Mouse (Mus musculus) heart, embryonic 11.5 days (tissue): Measurements from ENCODE around the gene Tmem209. TPM values are rescaled to one million over a fixed set of nuclear protein-coding genes. Genes with fewer than 3 reads are reported as not detected.

Experiments used
- ATAC-seq: fragments of 200-750 bp; cut with Nextera tagmentation; replicated peaks from 2 replicates; pipeline ENCODE4 v1.8.0; 2017; ENCODE audit warnings: moderate library complexity; ENCODE audit not compliant: insufficient number of reproducible peaks, low FRiP score, low TSS enrichment
- H3K27ac ChIP-seq: fragments of 300-500 bp; sonication (generic); 2 replicates; pipeline ENCODE4 v1.5.1; 2014; ENCODE audit warnings: mild to moderate bottlenecking, low read depth, low read length
- H3K27me3 ChIP-seq: fragments of 300-500 bp; sonication (generic); 2 replicates; pipeline ENCODE4 v1.6.1; 2014; ENCODE audit warnings: mild to moderate bottlenecking, low read length, mixed read lengths; ENCODE audit not compliant: control insufficient read depth, insufficient read depth
- H3K36me3 ChIP-seq: fragments of 300-500 bp; sonication (generic); 2 replicates; pipeline ENCODE4 v1.6.1; 2014; ENCODE audit warnings: mild to moderate bottlenecking, low read length, moderate library complexity, mixed read lengths; ENCODE audit not compliant: control insufficient read depth, insufficient read depth
- H3K4me1 ChIP-seq: fragments of 300-500 bp; sonication (generic); 2 replicates; pipeline ENCODE4 v1.6.1; 2014; ENCODE audit warnings: low read length; ENCODE audit not compliant: control insufficient read depth, insufficient read depth
- H3K4me2 ChIP-seq: fragments of 300-500 bp; sonication (generic); 2 replicates; pipeline ENCODE4 v1.6.1; 2014; ENCODE audit warnings: mild to moderate bottlenecking, moderate library complexity
- H3K4me3 ChIP-seq: fragments of 300-500 bp; sonication (generic); 2 replicates; pipeline ENCODE4 v1.5.1; 2014; ENCODE audit warnings: low read depth, low read length
- H3K9ac ChIP-seq: fragments of 300-500 bp; sonication (generic); 2 replicates; pipeline ENCODE4 v1.6.1; 2014; ENCODE audit warnings: mild to moderate bottlenecking, low read depth, low read length, moderate library complexity
- H3K9me3 ChIP-seq: fragments of 300-500 bp; sonication (generic); replicated peaks from 2 replicates; pipeline ENCODE4 v1.6.1; 2016; ENCODE audit warnings: low read length; ENCODE audit not compliant: control insufficient read depth
- WGBS: fragments of 180-500 bp; shearing (Covaris S2); extraction: QIAGEN DNeasy Blood & Tissue Kit; methylation state at CpG from one replicate; pipeline ENCODE4 v1.1.7; 2014; ENCODE audit not compliant: insufficient replicate concordance; 5-methylcytosine and 5-hydroxymethylcytosine counted together
- polyA plus RNA-seq: library from polyadenylated mRNA; unstranded; fragments of >200 nt; fragmentation: Nextera tagmentation; extraction: Ambion mirVana; gene quantifications from 2 replicates; pipeline ENCODE4 v1.2.1, GENCODE M21; 2014

Tmem209 gene
- polyA plus RNA-seq, 1 experiment from 2014 or later: 29.3 TPM

GRCm38 (mm10) chr6:30542277-30542676 lies 32.7 kb upstream of the Tmem209 start:
- 6% methylated on average over 6 of the region's 6 CpGs for WGBS
- H3K4me3 ChIP-seq: no peak overlapping the region
- H3K4me2 ChIP-seq: no peak overlapping the region
- peak overlapping the region; percentile 79 for H3K27ac ChIP-seq
- peak; percentile 61; the same call in 1 of the 2 replicates for ATAC-seq
- peaks cover 49% of the 10 kb centered on the region for H3K4me1 ChIP-seq
- no peaks in the 10 kb centered on the region for H3K36me3 ChIP-seq
- no peaks in the 10 kb centered on the region for H3K9me3 ChIP-seq
- H3K9ac ChIP-seq: 0 out of 2 replicates have a peak overlapping the region, but pooled peaks have one; percentile 3
- H3K27me3 ChIP-seq: no peaks in the 10 kb centered on the region

DNA sequence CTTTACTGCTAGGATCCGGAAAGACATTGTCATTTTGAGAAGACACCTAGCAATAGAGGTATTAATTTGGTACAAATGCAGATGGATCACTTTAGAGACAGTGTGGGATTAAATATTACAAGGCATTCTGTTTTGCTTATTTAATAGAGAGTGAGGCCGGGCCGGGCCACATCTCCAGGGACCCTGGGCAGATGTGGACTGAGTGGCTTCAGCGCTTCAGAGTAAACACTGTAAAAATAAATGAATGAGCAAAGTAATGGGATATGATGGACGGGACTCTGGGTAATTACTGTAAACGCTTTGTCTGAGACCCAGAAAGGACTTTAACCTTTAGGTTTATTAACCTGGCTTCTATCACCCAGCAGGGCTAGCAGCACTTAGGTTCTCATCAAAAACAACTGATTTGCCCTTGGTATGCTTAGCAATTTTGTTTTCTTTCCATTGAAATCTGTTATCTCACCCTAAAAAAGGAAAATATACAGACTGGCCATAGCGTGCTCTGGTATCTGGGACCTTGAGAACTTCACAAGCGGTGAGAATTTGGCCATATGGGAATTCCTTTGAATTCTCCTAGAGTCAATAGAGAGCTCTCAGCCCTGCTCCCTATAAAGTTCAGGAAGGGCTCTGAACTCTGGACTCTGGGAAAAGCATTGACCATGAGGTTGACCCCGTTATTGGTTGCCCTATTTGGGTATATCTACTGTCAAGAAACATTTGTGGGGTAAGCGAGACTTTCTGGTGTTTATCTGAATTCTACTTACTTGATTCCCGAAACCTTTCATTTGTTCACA lies 31.6 kb upstream of the Tmem209 start, which contains the start of gene Cpa2:
Gene Cpa2 (plus strand): TSS at position 574 of the 791 bp plus-strand sequence.
- H3K36me3 ChIP-seq: no peaks in the 10 kb centered on the region
- no peak for ATAC-seq

GRCm38 (mm10) chr6:30538800-30539199 lies 29.2 kb upstream of the Tmem209 start:
- Histone ChIP-seq H3K4me3 (no peak overlapping the region), H3K27me3 (no peaks in the 10 kb centered on the region), H3K27ac (peak overlapping the region; percentile 16; the same call in 1 of the 2 replicates), H3K9ac (no peak overlapping the region), H3K4me1 (peaks cover 20% of the 10 kb centered on the region), H3K36me3 (no peaks in the 10 kb centered on the region), H3K4me2 (no peak overlapping the region), H3K9me3 (no peaks in the 10 kb centered on the region)
- 67% methylated on average over 5 of the region's 5 CpGs for WGBS
- ATAC-seq: no peak

More for the DNA sequence above, 31.6 kb upstream of the Tmem209 start, which contains the start of gene Cpa2:
- Histone ChIP-seq H3K9me3 (no peaks in the 10 kb centered on the region), H3K9ac (0 out of 2 replicates have a peak within 1 kb of the TSS, but pooled peaks have one; percentile 3), H3K4me1 (peaks cover 41% of the 10 kb centered on the region), H3K4me2 (no peak within 1 kb of the TSS), H3K27me3 (no peaks in the 10 kb centered on the region), H3K27ac (peak within 1 kb of the TSS; percentile 79), H3K4me3 (no peak within 1 kb of the TSS)
- 54% methylated on average over 11 of the region's 11 CpGs for WGBS

DNA sequence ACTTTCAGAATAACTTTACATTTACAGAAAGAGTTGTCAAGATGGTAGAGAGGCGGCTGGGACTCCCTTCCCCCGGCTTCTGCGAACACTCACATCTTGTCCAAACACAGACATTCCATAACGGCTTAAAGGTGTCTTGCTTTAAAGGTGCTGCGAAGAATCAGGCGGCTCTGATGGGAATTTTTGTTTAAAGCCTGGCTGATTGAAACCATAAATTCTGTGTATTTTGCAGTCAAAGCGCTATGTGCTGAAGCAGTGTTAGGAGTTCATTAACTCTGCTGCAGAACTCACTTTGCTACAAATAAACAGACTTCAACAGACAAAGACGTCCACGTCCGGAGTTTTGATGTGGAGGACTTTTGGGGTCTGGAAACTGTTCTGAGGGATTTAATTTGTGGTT lies 28.7 kb upstream of the Tmem209 start:
- no peak overlapping the region for H3K9ac ChIP-seq
- no peak overlapping the region for H3K4me2 ChIP-seq
- no peak for ATAC-seq
- no peaks in the 10 kb centered on the region for H3K9me3 ChIP-seq
- H3K36me3 ChIP-seq: no peaks in the 10 kb centered on the region
- H3K27ac ChIP-seq: peak overlapping the region; percentile 16; the same call in 1 of the 2 replicates
- WGBS: 52% methylated on average over 10 of the region's 10 CpGs
- H3K4me1 ChIP-seq: peaks cover 15% of the 10 kb centered on the region
- no peaks in the 10 kb centered on the region for H3K27me3 ChIP-seq
- H3K4me3 ChIP-seq: no peak overlapping the region

DNA sequence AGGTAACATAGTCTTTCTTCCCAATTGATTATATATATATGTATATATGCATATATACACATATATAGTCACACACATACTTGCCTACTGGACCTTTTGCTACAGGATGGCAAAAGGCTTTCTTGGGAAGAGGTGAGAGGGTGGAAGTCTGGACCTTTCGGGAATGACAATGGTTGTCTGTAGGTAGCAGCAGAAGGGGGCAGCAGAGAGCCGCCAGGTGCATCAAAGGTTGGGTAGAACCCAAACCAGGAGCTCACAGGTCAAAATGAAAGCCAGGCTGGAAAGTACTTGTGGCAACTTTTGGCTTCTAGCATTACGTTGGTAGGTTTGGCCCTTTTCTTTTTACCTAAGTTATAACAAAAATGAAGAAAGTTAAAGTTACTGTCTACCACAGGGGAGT lies 25.8 kb upstream of the Tmem209 start:
- no peaks in the 10 kb centered on the region for H3K36me3 ChIP-seq
- H3K9ac ChIP-seq: no peak overlapping the region
- H3K27ac ChIP-seq: no peak overlapping the region
- H3K27me3 ChIP-seq: no peaks in the 10 kb centered on the region
- no peak overlapping the region for H3K4me3 ChIP-seq
- H3K4me1 ChIP-seq: no peaks in the 10 kb centered on the region
- no peak overlapping the region for H3K4me2 ChIP-seq
- ATAC-seq: no peak
- H3K9me3 ChIP-seq: no peaks in the 10 kb centered on the region
- WGBS: 38% methylated on average over 3 of the region's 3 CpGs

DNA sequence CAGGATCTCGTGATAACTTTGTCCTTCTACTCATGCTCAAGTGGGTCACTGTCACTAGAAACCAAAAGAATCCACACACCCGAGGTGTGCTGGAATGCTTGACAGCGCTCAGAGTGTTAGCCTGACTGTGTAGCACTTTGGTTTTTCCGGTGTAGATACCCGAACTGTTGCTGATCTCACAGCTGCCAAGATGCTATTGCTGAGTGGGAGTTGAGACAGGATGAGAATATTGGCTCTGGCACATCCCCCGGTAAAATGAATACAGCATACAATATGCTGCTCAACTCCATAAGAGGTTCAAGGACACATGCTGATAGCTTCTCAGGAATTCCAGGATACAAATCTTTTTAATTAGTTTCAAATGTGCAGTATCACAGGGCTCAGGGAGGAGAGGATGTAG lies 19.2 kb upstream of the Tmem209 start:
- no peaks in the 10 kb centered on the region for H3K27me3 ChIP-seq
- H3K4me2 ChIP-seq: no peak overlapping the region
- no peaks in the 10 kb centered on the region for H3K9me3 ChIP-seq
- peaks cover 48% of the 10 kb centered on the region for H3K4me1 ChIP-seq
- no peak overlapping the region for H3K9ac ChIP-seq
- peak; percentile 53; the same call in 1 of the 2 replicates for ATAC-seq
- H3K36me3 ChIP-seq: no peaks in the 10 kb centered on the region
- peak overlapping the region; percentile 91 for H3K27ac ChIP-seq
- 24% methylated on average over 6 of the region's 6 CpGs for WGBS
- no peak overlapping the region for H3K4me3 ChIP-seq

- 0 out of 2 replicates have a peak, but pooled peaks have one; percentile 20 for ATAC-seq
Measured at GRCm38 (mm10) chr6:30526586-30527515, 17.3 kb upstream of the Tmem209 start.

More at GRCm38 (mm10) chr6:30526586-30527515, 17.3 kb upstream of the Tmem209 start:
- Histone ChIP-seq H3K27me3 (no peaks in the 10 kb centered on the region), H3K4me1 (peaks cover 48% of the 10 kb centered on the region), H3K9me3 (no peaks in the 10 kb centered on the region), H3K4me2 (peak overlapping the region; percentile 32), H3K36me3 (no peaks in the 10 kb centered on the region), H3K4me3 (no peak overlapping the region), H3K27ac (peak overlapping the region; percentile 91), H3K9ac (peak overlapping the region; percentile 57)
- 19% methylated on average over 19 of the region's 19 CpGs for WGBS
